Mouse (Mus musculus) heart, embryonic 11.5 days (tissue): ENCODE measurements around the gene Kbtbd13. TPM values are rescaled to one million over a fixed set of nuclear protein-coding genes. Genes with fewer than 3 reads are reported as not detected.

Experiments
- ATAC-seq: fragments of 200-750 bp; cut with Nextera tagmentation; replicated peaks from 2 replicates; pipeline ENCODE4 v1.8.0; 2017; ENCODE audit warnings: moderate library complexity; ENCODE audit not compliant: insufficient number of reproducible peaks, low FRiP score, low TSS enrichment
- H3K27ac ChIP-seq: fragments of 300-500 bp; sonication (generic); 2 replicates; pipeline ENCODE4 v1.5.1; 2014; ENCODE audit warnings: mild to moderate bottlenecking, low read depth, low read length
- H3K27me3 ChIP-seq: fragments of 300-500 bp; sonication (generic); 2 replicates; pipeline ENCODE4 v1.6.1; 2014; ENCODE audit warnings: mild to moderate bottlenecking, low read length, mixed read lengths; ENCODE audit not compliant: control insufficient read depth, insufficient read depth
- H3K36me3 ChIP-seq: fragments of 300-500 bp; sonication (generic); 2 replicates; pipeline ENCODE4 v1.6.1; 2014; ENCODE audit warnings: mild to moderate bottlenecking, low read length, moderate library complexity, mixed read lengths; ENCODE audit not compliant: control insufficient read depth, insufficient read depth
- H3K4me1 ChIP-seq: fragments of 300-500 bp; sonication (generic); 2 replicates; pipeline ENCODE4 v1.6.1; 2014; ENCODE audit warnings: low read length; ENCODE audit not compliant: control insufficient read depth, insufficient read depth
- H3K4me2 ChIP-seq: fragments of 300-500 bp; sonication (generic); 2 replicates; pipeline ENCODE4 v1.6.1; 2014; ENCODE audit warnings: mild to moderate bottlenecking, moderate library complexity
- H3K4me3 ChIP-seq: fragments of 300-500 bp; sonication (generic); 2 replicates; pipeline ENCODE4 v1.5.1; 2014; ENCODE audit warnings: low read depth, low read length
- H3K9ac ChIP-seq: fragments of 300-500 bp; sonication (generic); 2 replicates; pipeline ENCODE4 v1.6.1; 2014; ENCODE audit warnings: mild to moderate bottlenecking, low read depth, low read length, moderate library complexity
- H3K9me3 ChIP-seq: fragments of 300-500 bp; sonication (generic); replicated peaks from 2 replicates; pipeline ENCODE4 v1.6.1; 2016; ENCODE audit warnings: low read length; ENCODE audit not compliant: control insufficient read depth
- WGBS: fragments of 180-500 bp; shearing (Covaris S2); extraction: QIAGEN DNeasy Blood & Tissue Kit; methylation state at CpG from one replicate; pipeline ENCODE4 v1.1.7; 2014; ENCODE audit not compliant: insufficient replicate concordance; 5-methylcytosine and 5-hydroxymethylcytosine counted together
- polyA plus RNA-seq: library from polyadenylated mRNA; unstranded; fragments of >200 nt; fragmentation: Nextera tagmentation; extraction: Ambion mirVana; gene quantifications from 2 replicates; pipeline ENCODE4 v1.2.1, GENCODE M21; 2014

Kbtbd13 gene
- polyA plus RNA-seq, 1 experiment from 2014 or later: 0.94 TPM

DNA sequence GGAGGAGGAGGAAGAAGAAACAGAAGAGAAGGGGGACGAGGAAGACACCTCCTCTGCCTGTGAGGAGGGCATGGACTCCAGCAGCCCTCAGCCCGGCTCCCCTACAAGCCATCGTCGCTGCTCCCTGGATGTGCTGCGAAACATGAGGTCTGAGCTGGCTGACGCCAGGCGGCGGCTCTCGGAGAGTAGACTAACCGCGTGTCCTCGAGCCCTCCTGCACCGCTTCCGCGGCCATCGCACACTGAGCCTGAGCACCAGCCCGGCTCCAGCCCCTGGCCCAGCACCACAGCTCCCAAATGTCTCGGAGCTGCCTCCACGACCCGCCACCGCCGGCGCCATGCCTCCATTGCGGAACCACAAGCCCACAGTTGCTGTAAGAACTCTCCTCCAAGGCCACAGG lies 19.7 kb downstream of the Kbtbd13 start:
- H3K4me2 ChIP-seq: no peak overlapping the region
- H3K9ac ChIP-seq: no peak overlapping the region
- peaks cover 5% of the 10 kb centered on the region; the same call in 1 of the 2 replicates for H3K4me1 ChIP-seq
- H3K4me3 ChIP-seq: no peak overlapping the region
- H3K27me3 ChIP-seq: no peaks in the 10 kb centered on the region
- H3K9me3 ChIP-seq: no peaks in the 10 kb centered on the region
- H3K27ac ChIP-seq: no peak overlapping the region
- 69% methylated on average over 24 of the region's 24 CpGs for WGBS
- no peak for ATAC-seq
- no peaks in the 10 kb centered on the region; the same call in 1 of the 2 replicates for H3K36me3 ChIP-seq

DNA sequence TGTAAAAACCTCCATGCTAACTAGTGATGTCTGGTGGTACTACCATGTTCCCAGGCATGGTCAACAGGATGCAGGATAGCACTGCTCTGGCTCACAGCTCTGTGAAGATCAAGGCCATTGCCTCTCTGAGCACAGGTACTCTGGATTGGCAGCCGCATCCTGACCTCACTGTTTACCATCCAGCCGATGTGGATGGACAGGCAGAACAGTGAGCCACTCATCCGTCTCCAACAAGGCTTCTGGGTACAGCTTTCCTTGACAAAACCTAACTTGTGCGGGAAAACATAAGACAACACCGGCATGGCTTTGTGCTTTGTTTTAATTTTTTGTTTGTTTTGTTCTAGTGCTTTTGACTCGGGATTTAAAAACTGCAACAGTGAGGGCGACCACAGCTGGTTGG lies 25.7 kb downstream of the Kbtbd13 start:
- no peak overlapping the region for H3K9ac ChIP-seq
- H3K9me3 ChIP-seq: no peaks in the 10 kb centered on the region
- H3K4me3 ChIP-seq: no peak overlapping the region
- no peak overlapping the region for H3K27ac ChIP-seq
- ATAC-seq: no peak
- H3K4me1 ChIP-seq: peaks cover 8% of the 10 kb centered on the region; the same call in 1 of the 2 replicates
- no peak overlapping the region for H3K4me2 ChIP-seq
- no peaks in the 10 kb centered on the region for H3K27me3 ChIP-seq
- 86% methylated on average over 7 of the region's 7 CpGs for WGBS
- H3K36me3 ChIP-seq: peaks cover 1% of the 10 kb centered on the region

GRCm38 (mm10) chr9:65363684-65364083 lies 27.8 kb downstream of the Kbtbd13 start:
- 47% methylated on average over 9 of the region's 9 CpGs for WGBS
- peaks cover 9% of the 10 kb centered on the region for H3K36me3 ChIP-seq
- no peak overlapping the region for H3K27ac ChIP-seq
- H3K9me3 ChIP-seq: no peaks in the 10 kb centered on the region
- H3K27me3 ChIP-seq: no peaks in the 10 kb centered on the region
- peak overlapping the region; percentile 16; the same call in 1 of the 2 replicates for H3K4me2 ChIP-seq
- ATAC-seq: no peak
- no peak overlapping the region for H3K9ac ChIP-seq
- no peak overlapping the region for H3K4me3 ChIP-seq
- peaks cover 8% of the 10 kb centered on the region; the same call in 1 of the 2 replicates for H3K4me1 ChIP-seq

DNA sequence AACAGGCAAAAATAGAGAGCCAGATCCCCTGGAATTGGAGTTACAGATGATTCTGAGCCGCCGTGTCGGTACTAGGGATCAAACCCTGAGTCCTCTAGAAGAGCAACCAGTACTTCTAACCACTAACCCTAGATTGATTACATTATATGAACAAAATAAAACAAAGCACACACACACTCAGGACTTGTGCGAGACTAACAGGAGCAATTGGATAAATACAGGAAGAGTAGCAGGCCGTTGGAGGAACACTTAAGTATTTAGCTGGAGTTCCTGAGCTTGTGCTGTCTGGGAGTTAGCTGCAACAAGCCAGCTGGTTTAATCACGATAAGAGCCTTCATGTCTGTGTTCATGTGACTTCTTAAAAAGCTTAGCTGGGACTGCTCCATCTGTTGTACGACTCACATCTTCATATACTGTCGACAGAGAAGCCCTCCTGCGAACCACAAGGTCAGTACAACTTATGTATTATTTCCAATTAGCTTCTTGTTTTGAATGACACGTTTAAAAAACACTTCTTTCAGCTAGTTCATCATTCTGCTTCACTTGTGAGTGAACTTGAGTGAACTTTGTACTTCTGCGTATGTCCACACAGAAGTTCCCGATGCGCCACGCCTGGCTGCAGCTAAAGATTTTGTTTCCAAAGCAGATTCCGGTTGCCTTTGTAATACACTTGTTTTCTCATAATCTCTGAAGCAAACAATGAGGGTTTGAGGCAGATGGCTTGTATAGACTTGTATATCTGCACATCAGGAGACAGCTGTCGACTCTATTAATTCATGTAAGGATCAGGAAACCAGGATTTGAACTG lies 30.6 kb downstream of the Kbtbd13 start, which contains the start of gene Ubap1l:
Gene Ubap1l (plus strand): TSS at position 401 of the 808 bp plus-strand sequence.
- Histone ChIP-seq H3K36me3 (peaks cover 20% of the 10 kb centered on the region), H3K9me3 (no peaks in the 10 kb centered on the region), H3K27me3 (no peaks in the 10 kb centered on the region), H3K9ac (no peak within 1 kb of the TSS), H3K4me2 (no peak within 1 kb of the TSS), H3K4me1 (peaks cover 10% of the 10 kb centered on the region; the same call in 1 of the 2 replicates), H3K4me3 (no peak within 1 kb of the TSS), H3K27ac (no peak within 1 kb of the TSS)
- no peak for ATAC-seq
- 85% methylated on average over 16 of the region's 16 CpGs for WGBS

DNA sequence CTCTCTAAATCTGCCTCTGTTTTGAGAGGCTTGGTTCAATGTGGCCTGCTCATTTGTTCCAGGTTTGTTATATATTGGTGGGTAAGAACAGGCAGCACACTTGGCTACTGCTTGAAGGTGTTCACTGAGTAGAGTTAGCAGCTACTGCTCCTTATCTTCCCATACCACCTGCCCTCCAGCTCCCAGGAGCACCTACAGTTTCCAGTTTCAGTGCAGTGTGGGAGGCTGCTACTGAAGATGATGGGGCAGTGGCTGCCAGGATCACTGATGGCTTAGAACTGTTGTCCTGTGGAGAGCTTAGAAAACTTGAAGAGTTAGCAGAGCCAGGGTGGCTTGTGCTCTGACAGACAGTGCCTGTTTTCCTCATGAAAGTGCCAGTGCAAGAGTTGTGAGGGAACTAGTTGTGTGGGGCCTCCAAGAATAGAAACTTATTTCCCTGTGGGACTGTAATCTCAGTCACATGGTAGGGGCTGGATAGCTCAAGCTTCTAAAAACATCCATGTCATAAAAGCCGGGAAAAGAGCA lies 32.4 kb downstream of the Kbtbd13 start:
- Histone ChIP-seq H3K27ac (peak overlapping the region; percentile 35; the same call in 1 of the 2 replicates), H3K9ac (no peak overlapping the region), H3K4me2 (no peak overlapping the region), H3K36me3 (peaks cover 23% of the 10 kb centered on the region), H3K27me3 (no peaks in the 10 kb centered on the region), H3K4me3 (no peak overlapping the region), H3K4me1 (peaks cover 10% of the 10 kb centered on the region; the same call in 1 of the 2 replicates), H3K9me3 (no peaks in the 10 kb centered on the region)
- 71% methylated on average over 1 of the region's 1 CpGs for WGBS
- no peak for ATAC-seq

GRCm38 (mm10) chr9:65356971-65357370 lies 34.5 kb downstream of the Kbtbd13 start:
- H3K4me1 ChIP-seq: peaks cover 5% of the 10 kb centered on the region; the same call in 1 of the 2 replicates
- no peaks in the 10 kb centered on the region for H3K27me3 ChIP-seq
- H3K36me3 ChIP-seq: peaks cover 23% of the 10 kb centered on the region
- no peak overlapping the region for H3K4me3 ChIP-seq
- no peaks in the 10 kb centered on the region for H3K9me3 ChIP-seq
- 92% methylated on average over 2 of the region's 2 CpGs for WGBS
- no peak overlapping the region for H3K27ac ChIP-seq
- no peak overlapping the region for H3K4me2 ChIP-seq
- ATAC-seq: no peak
- H3K9ac ChIP-seq: no peak overlapping the region

DNA sequence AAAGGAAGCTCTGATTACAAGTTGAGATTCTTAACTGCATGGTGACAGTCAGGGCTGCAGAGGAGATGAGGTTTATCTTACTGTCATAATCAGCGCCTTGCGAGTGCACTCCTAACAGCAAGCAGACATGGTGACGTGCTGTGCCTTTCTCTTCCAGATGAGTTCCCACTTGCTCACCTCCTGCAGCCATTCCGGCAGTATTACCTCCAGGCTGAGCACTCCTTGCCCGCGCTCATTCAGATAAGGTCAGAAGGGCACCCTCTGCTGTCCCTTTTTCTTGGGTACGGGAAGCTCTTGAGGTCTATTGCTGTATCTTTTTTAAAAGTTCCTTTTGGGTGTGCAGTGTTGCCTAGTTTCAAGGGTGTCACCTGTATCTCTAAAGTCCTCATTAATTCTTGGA lies 34.9 kb downstream of the Kbtbd13 start:
- H3K9me3 ChIP-seq: no peaks in the 10 kb centered on the region
- 80% methylated on average over 7 of the region's 7 CpGs for WGBS
- peaks cover 5% of the 10 kb centered on the region; the same call in 1 of the 2 replicates for H3K4me1 ChIP-seq
- no peak overlapping the region for H3K4me2 ChIP-seq
- no peak overlapping the region for H3K27ac ChIP-seq
- H3K9ac ChIP-seq: no peak overlapping the region
- peaks cover 23% of the 10 kb centered on the region for H3K36me3 ChIP-seq
- no peaks in the 10 kb centered on the region for H3K27me3 ChIP-seq
- no peak for ATAC-seq
- no peak overlapping the region for H3K4me3 ChIP-seq

- H3K4me1 ChIP-seq: no peaks in the 10 kb centered on the region
- H3K9me3 ChIP-seq: no peaks in the 10 kb centered on the region
- no peak overlapping the region for H3K27ac ChIP-seq
- H3K36me3 ChIP-seq: peaks cover 13% of the 10 kb centered on the region
- H3K4me3 ChIP-seq: no peak overlapping the region
- 85% methylated on average over 5 of the region's 5 CpGs for WGBS
- H3K4me2 ChIP-seq: no peak overlapping the region
- no peaks in the 10 kb centered on the region for H3K27me3 ChIP-seq
- no peak overlapping the region for H3K9ac ChIP-seq
- ATAC-seq: no peak
These were observed 38.2 kb downstream of the Kbtbd13 start for GRCm38 (mm10) chr9:65353251-65353650.
